Mouse (Mus musculus): ENCODE data around the gene Ube2u.
"Not testable (repeated sequence)": the region's sequence is repeated elsewhere in the genome, so short reads cannot be mapped to it uniquely, and the experiment has no call there.

Gene Ube2u

GRCm38 (mm10) chr4:100478592-100479321, at the start of gene Ube2u:
Ube2u (plus strand) TSS chr4:100478849.
- peak; percentile 82 for DNase-seq

- no peak for DNase-seq
These were observed 49.2 kb upstream of the Ube2u start for GRCm38 (mm10) chr4:100429371-100429900.

GRCm38 (mm10) chr4:100435281-100436168, 43.1 kb upstream of the Ube2u start:
- DNase-seq: no peak

- no peak for DNase-seq
These were observed 42.5 kb upstream of the Ube2u start for GRCm38 (mm10) chr4:100436169-100436547.

GRCm38 (mm10) chr4:100446897-100447296, 31.8 kb upstream of the Ube2u start:
- no peak for DNase-seq

- peak; percentile 19 for DNase-seq
These were observed 16.0 kb upstream of the Ube2u start for GRCm38 (mm10) chr4:100462493-100463120.

GRCm38 (mm10) chr4:100488447-100488846, 9.8 kb downstream of the Ube2u start:
- DNase-seq: no peak

GRCm38 (mm10) chr4:100495176-100495575, 16.5 kb downstream of the Ube2u start:
- no peak for DNase-seq

GRCm38 (mm10) chr4:100496521-100496920, 17.9 kb downstream of the Ube2u start:
- no peak for DNase-seq

GRCm38 (mm10) chr4:100498192-100498591, 19.5 kb downstream of the Ube2u start:
- DNase-seq: peak; percentile 54

GRCm38 (mm10) chr4:100499037-100499601, 20.5 kb downstream of the Ube2u start:
- DNase-seq: not testable (repeated sequence)

- DNase-seq: no peak
These were observed 24.7 kb downstream of the Ube2u start for GRCm38 (mm10) chr4:100503337-100503736.

GRCm38 (mm10) chr4:100517646-100518045, 39.0 kb downstream of the Ube2u start:
- no peak for DNase-seq

- no peak for DNase-seq
These were observed 43.9 kb downstream of the Ube2u start for GRCm38 (mm10) chr4:100522534-100522933.

GRCm38 (mm10) chr4:100524741-100525140, 46.1 kb downstream of the Ube2u start:
- DNase-seq: no peak

GRCm38 (mm10) chr4:100526296-100526695, 47.6 kb downstream of the Ube2u start:
- DNase-seq: peak; percentile 56

GRCm38 (mm10) chr4:100527086-100527485, 48.4 kb downstream of the Ube2u start:
- no peak for DNase-seq

GRCm38 (mm10) chr4:100527554-100528001, 48.9 kb downstream of the Ube2u start:
- peak; percentile 46 for DNase-seq

GRCm38 (mm10) chr4:100533607-100534006, 55.0 kb downstream of the Ube2u start:
- DNase-seq: no peak

GRCm38 (mm10) chr4:100534946-100535345, 56.3 kb downstream of the Ube2u start:
- DNase-seq: no peak

- DNase-seq: peak; percentile 63
These were observed 59.2 kb downstream of the Ube2u start for GRCm38 (mm10) chr4:100537898-100538297.

- no peak for DNase-seq
These were observed 60.8 kb downstream of the Ube2u start for GRCm38 (mm10) chr4:100539483-100539882.

GRCm38 (mm10) chr4:100547905-100548304, 69.3 kb downstream of the Ube2u start:
- peak; percentile 69 for DNase-seq

Measured in kidney, postnatal 10 days (tissue).